Mouse (Mus musculus) myocyte (in vitro differentiated cells): ENCODE data around the gene Tmem247.

ENCODE experiments used
- CEBPB ChIP-seq: IDR thresholded peaks from 2 replicates; pipeline ENCODE4 v1.6.1; 2011; ENCODE audit warnings: mild to moderate bottlenecking, moderate library complexity; ENCODE audit not compliant: poor library complexity, insufficient read depth, severe bottlenecking
- E2F4 ChIP-seq: IDR thresholded peaks from one replicate; pipeline ENCODE4 v1.6.1; 2011; ENCODE audit warnings: mild to moderate bottlenecking, control low read depth, moderate library complexity; ENCODE audit not compliant: insufficient read depth
- MAX ChIP-seq: IDR thresholded peaks from one replicate; pipeline ENCODE4 v1.6.1; 2011; ENCODE audit warnings: low read depth, mild to moderate bottlenecking, control low read depth
- MYOD1 ChIP-seq, 3 experiments: IDR thresholded peaks; one replicate each; pipeline ENCODE4 v1.6.1; 2011; ENCODE audit warnings: control low read depth in 2 of 3, low read depth in 2 of 3, mild to moderate bottlenecking in 2 of 3, moderate library complexity in 1 of 3; ENCODE audit not compliant: insufficient read length in 2 of 3, control insufficient read depth in 1 of 3
- MYOG ChIP-seq, 3 experiments: IDR thresholded peaks; one replicate each; pipeline ENCODE4 v1.6.1; 2011; ENCODE audit warnings: control low read depth in 2 of 3, low read depth in 2 of 3, mild to moderate bottlenecking in 2 of 3; ENCODE audit not compliant: insufficient read length in 2 of 3, control insufficient read depth in 1 of 3, insufficient read depth in 1 of 3
- POLR2A ChIP-seq: IDR thresholded peaks from one replicate; pipeline ENCODE4 v1.6.1; 2011; ENCODE audit warnings: low read depth, mild to moderate bottlenecking, control low read depth, moderate library complexity; ENCODE audit not compliant: insufficient read length
- POLR2AphosphoS2 ChIP-seq: IDR thresholded peaks from one replicate; pipeline ENCODE4 v1.6.1; 2011; ENCODE audit warnings: low read depth, control low read depth; ENCODE audit not compliant: insufficient read length
- REST ChIP-seq: IDR thresholded peaks from one replicate; pipeline ENCODE4 v1.6.1; 2011; ENCODE audit warnings: mild to moderate bottlenecking, control low read depth, moderate library complexity; ENCODE audit not compliant: insufficient read depth, insufficient read length
- SRF ChIP-seq: IDR thresholded peaks from one replicate; pipeline ENCODE4 v1.6.1; 2011; ENCODE audit warnings: low read depth; ENCODE audit not compliant: control insufficient read depth, insufficient read length
- TCF12 ChIP-seq: IDR thresholded peaks from one replicate; pipeline ENCODE4 v1.6.1; 2011; ENCODE audit warnings: mild to moderate bottlenecking, control low read depth; ENCODE audit not compliant: poor library complexity, insufficient read depth, severe bottlenecking
- TCF3 ChIP-seq: IDR thresholded peaks from one replicate; pipeline ENCODE4 v1.6.1; 2011; ENCODE audit warnings: low read depth, control low read depth; ENCODE audit not compliant: insufficient read length
- USF1 ChIP-seq: IDR thresholded peaks from one replicate; pipeline ENCODE4 v1.6.1; 2011; ENCODE audit warnings: low read depth, mild to moderate bottlenecking, control low read depth, moderate library complexity

- no peak for TF ChIP-seq POLR2A
- TF ChIP-seq USF1 = no peak
- no peak for TF ChIP-seq TCF12
- TF ChIP-seq MAX = no peak
- no peak for TF ChIP-seq POLR2AphosphoS2
- no peak for TF ChIP-seq CEBPB
- no peak for TF ChIP-seq E2F4
- no peak for TF ChIP-seq MYOD1 (IDR thresholded peaks at IDR 0.05; ENCODE audit: control insufficient read depth in 1 of 3, insufficient read length in 2 of 3, low read depth in 2 of 3)
- no peak for TF ChIP-seq MYOG (IDR thresholded peaks at IDR 0.05; ENCODE audit: control insufficient read depth in 1 of 3, insufficient read depth in 1 of 3, insufficient read length in 2 of 3, low read depth in 2 of 3)
- no peak for TF ChIP-seq TCF3
- no peak for TF ChIP-seq REST
- no peak for TF ChIP-seq SRF
Observed at GRCm38 (mm10) chr17:86957239-86957638, 40.1 kb downstream of the Tmem247 start.
